Mouse (Mus musculus): ENCODE data around the gene Mul1.

Gene Mul1

DNA sequence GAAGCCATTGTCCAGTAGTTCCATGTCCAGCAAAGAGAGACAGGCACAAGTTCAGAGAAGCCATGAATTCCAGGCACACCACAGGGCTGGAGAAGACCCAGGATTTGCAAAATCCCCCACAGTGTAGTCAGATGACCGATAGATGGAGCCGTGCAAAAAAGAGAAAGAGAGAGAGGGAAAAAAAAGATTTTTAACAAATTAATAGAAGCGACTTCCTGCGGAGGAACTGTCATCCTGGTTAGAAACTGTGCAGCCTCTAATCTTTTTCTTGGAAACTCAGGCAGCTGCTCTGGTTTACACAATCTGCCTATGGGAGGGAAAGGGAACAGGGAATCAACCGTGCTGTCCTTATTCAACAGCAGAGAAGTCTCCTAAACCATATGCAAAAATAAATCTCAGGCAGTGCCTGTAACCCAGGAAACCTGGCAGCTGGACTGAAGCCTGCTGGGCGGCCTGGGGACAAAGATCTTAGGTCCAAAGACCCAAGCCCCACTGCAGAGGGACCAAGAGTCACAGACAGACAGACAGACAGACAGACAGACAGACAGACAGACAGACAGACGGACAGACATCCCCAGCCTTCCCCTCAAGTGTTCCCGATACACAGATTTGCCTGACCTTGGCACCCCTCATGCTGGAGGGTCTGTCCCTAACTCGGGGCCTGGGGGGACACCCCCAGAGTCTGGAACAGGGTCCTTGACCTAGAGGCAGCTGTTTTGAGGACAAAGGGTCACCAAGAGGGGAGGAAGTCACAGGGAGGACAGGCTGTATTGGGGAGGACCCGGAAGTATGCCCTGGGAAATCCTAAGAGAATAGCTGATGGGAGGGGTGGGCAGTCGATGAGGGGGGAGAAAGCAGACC, 28.7 kb downstream of the Mul1 start:
- peak; percentile 23 for DNase-seq (ENCODE audit: low read depth)

DNA sequence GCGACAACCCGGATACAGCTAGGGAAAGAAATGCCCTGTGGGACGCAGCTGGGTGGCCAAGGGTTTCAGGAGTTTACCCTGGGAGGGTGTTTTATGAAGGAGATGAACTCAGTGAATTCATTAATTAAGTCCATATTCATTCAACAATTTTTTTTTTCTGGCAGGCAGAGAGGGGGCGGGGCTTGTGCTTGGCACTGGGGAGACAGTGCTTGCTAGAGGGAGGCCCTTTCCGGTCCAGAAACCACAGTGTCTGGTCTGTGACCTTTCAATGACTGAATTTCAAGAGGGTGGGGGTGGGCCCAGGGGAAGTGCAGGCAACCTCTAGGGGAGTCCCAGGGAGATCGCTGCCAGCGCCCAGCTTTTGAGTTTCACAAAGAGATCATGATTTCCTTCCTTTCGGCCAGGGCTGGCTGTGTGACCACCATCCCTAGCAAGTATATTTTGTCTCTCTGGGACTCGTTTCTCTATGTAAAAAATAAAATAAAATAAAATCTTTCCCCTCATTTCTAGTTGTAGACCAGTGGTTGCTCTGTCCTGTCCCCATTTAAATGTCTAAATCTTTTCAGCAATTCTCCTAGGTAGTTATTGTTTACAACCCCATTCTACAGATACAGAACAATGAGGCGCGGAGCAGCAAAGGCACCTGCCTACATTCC, 29.5 kb downstream of the Mul1 start:
- peak; percentile 66 for DNase-seq (ENCODE audit: low read depth)

DNA sequence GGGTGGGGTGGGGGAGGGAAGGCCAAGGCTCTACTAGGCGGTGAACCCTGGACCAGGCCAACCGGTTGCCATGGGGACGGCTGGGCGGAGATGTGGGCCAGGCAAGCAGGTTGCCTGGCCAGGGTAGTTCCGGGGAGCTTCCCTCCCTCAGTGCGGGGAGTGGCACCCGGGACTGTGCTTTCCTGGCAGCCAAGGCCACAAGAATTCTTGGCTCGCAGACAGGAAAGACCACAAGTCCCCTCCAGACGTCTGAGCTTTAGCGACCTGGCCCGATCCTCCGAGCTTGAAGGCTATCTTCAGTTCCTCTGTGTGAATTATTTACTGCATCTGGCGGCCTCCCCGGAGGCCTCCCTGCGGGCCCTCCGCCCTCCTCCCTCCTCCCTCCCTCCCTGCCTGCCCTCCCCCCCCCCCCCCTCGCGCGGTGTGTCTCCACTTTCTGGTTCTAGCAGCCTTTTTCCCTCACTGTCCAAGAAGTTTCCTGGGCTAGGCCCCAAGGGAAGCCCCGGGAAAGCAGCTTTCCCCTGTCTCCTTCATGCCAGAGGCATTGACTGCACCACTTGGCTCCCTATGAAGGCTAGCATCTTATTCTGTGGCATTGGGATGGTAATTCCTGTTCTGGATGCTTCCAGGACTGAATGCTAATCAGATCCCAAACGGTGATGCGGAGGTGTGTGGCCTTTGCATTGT, 30.3 kb downstream of the Mul1 start:
- no peak for DNase-seq (ENCODE audit: low read depth)

DNA sequence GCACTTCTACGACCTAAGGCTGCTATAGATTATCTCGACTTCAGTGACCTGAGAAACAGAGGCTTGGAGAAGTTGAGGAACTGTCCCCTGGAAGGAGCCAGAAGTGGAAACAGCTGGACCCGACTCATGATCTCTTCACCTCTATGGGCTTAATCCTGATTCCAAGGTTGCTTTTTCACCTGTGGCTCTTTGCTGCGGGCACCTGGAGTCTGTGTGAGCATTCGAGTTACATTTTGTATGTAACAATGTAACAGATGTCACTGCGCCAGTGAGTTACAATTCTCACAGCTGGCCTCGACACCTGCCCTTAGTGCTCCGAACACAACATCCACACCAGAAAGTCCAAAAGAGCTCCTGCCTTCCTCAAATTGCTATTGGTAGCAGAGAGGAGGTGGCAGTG, 31.0 kb downstream of the Mul1 start:
- DNase-seq (ENCODE audit: low read depth): no peak

DNA sequence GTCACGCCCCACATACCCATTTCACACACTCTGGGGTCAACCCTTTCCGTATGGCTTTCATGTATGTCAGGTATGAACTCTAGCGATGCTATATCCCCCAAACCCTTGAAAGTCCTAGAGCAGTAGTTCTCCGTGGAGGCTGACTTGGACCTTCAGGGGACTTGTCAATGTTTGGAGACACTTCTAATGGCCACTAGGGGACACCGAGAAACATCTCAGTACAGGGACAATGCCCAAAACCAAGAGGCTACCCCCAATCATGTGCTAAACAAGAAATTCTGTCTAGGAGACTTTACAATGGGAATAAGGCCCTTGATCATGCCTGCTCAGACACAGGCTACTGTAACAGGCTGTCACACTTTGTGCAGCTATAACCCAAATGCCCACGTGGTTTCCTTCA, 32.2 kb downstream of the Mul1 start:
- DNase-seq (ENCODE audit: low read depth): no peak

DNA sequence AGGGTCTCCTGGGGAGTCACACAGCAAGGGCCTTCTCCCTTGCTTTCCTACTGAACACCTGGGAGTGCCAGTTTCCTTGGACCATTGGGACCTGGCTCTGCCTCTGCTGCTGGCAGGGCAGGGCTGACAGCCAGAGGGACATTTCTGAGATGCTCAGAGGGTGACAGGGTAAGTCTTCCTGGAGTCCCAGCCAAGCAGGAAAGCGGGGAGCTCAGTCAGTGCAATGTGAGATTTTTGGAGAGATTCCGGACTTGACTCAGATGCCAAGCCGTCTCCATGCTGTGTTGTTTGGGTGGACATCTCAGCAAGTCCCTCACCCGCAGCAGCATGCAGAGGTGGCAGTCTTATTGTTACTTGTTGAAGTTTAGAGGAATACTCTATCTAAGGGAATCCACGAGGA, 33.0 kb downstream of the Mul1 start:
- DNase-seq (ENCODE audit: low read depth): no peak

DNA sequence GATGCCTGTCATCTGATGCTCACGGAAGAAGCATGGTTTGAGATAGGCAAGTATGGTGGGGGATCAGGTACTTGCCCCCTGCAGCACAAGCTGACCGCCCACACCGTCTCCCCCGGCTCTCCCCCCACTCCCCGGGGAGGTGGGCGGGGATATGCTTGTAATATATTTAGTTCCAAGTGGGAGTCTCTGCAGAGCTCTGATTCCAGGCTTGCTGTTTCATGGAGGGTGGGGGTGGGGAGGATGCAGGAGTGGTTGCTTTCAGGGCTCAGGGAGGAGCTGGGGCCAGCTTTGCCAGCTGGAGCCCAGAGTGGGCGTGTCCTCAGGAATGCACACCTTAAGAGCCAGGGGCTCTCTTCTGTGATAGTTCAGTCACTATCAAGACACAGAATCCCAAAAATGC, 34.6 kb downstream of the Mul1 start:
- DNase-seq (ENCODE audit: low read depth): no peak

DNA sequence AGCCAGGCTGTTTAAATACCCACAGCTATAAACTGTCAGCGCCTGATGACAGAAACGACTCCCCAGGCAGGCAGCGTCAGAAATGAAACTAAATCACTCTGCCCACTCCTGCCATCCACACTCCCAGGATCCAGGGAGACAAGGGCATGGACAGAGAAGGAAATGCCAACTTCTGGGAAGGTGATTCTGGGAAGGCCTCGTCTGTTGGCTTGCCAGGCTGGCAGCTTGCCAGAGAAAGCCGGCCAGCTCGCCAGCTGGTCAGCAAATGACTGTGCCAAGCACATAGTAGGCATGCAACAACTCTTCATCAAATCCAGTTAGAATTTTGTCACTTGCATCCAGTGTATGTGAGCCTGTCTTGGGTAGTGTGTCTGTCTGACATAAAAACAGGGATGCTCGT, 36.8 kb downstream of the Mul1 start:
- DNase-seq (ENCODE audit: low read depth): no peak

DNA sequence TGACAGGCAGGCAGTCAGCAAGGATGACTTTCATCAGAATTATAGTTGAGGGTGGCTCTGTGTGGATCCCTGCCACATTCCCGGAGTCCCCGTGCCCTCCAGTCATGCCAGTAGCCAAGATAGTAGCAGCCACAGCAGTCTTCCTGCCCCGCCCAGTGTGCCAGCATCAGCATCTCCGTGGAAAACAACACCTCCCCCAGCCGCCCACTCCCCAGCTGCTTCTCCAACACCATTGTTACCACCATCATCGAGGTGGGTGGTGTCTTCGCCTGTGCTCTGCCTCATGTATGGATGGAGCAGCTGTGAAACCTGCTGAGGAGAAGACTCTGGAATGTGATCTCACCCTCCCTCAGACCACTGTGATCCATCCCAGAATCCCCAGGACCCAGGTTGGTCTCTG, 45.1 kb downstream of the Mul1 start:
- DNase-seq (ENCODE audit: low read depth): no peak

DNA sequence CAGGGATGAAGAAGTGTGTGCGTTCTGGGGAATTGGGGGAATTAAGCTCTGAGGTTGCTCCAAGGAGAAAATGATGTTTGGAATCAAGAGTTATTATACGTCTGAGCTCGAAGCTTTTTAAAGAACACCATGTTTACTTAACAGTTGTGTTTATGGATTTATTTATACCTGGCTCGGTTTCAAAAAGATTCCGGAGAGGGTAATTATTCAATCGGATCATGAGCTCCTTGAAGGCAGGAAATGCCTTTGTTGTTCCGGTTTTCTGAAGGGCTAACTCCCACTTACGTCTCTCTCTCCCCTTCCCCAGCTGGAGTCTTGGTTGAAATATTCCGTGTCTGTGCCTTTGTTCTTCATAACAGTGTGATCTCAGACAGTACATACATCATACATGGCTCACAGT, 46.5 kb downstream of the Mul1 start:
- no peak for DNase-seq (ENCODE audit: low read depth)

DNA sequence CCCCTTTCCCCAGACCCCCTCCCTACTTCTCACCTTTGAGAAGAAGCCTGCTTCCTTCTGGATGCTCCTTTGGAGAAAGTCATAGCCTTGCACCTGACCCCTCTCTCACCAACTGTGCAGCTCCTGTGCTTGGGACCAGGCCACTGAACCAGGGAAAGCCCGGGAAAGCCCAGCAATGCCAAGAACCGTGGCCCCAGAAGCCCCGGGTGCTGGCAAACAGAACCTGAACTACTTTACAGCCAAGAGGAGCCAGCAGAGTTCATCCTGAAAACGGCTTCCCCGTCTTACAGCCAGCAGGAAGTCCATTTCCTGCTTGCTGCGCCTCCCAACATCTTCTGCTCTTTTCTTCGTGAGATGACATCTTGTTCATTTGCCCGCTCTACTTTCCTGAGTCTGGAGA, 48.2 kb downstream of the Mul1 start:
- DNase-seq (ENCODE audit: low read depth): no peak

DNA sequence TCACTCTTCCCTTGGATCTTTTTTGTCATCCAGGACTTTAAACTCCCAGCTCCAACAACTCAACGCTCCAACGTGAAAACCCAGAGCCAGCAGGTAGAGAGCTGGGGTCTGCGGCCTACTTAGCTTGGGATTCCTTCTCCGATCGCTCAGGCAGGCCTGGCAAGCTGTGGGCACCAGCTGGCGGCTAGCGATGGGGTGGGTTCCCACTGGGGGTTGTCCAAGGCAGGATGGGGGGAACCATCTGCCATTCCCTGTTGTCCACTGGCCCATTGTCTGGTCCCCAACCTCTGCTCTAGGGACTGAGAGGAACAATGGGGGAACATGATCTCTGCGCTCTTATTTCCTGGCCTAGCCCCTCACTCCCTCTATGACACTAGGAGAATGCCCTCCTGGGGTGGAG, 53.8 kb downstream of the Mul1 start:
- no peak for DNase-seq (ENCODE audit: low read depth)

DNA sequence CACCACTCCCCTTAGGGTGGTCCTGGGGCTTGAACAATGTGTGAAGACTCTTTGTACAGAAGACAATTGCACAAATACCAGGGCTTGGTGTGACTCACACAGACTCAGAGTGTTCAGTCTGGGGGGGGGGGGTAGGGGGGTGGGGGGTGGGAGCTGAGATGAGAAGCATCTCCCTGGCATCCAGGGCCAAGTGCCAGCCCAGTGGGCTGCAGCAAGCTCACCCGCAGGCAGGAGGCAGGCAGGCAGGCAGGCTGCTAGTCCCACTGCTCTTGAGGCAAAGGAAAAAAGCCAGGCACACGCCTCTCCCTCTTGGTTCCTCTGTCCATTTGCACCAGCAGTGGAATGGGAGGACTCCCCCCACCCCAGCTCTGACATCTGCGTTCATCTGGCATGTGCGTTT, 56.6 kb downstream of the Mul1 start:
- DNase-seq (ENCODE audit: low read depth): no peak

All from fibroblast of lung, adult 2 months (primary cell).